Comparison of ENCODE assay signal across 11 mouse cellular contexts in genomic region chr15:94658392-94659111, GRCm38 (mm10). TPM values are rescaled to one million over a fixed set of nuclear protein-coding genes. Genes with fewer than 3 reads are reported as not detected.
DNase-seq lines count a peak whose midpoint lies in the region; ATAC-seq lines count a peak whose summit lies in the region.
"Had no signal": no experiment of that assay in that cellular context is flagged by ENCODE, and none has a peak within 500 bp of the region (broad histone marks: within the 10 kb centered on the region; RNA-seq: fewer than 3 reads in every experiment).

No protein-coding gene starts in this region.

- H3K4me2 ChIP-seq in midbrain, embryonic 11.5 days: no peak overlapping the region
- H3K4me2 ChIP-seq: liver, embryonic 11.5 days had no signal

- peak; percentile 21 to 31 for DNase-seq in cerebellum, postnatal 10 days
- peak; percentile 35 for DNase-seq in 416B (ENCODE audit: low read depth)
- DNase-seq in hindbrain, embryonic 10.5 days (ENCODE audit: low spot score): no peak
- no peak for DNase-seq in midbrain, embryonic 11.5 days (ENCODE audit: low spot score, missing footprints)
- no peak for DNase-seq in embryo, embryonic 10.5 days (ENCODE audit: low spot score)
- no peak for DNase-seq in cerebellum, adult 11 months
- DNase-seq in adrenal gland, postnatal 10 days: no peak
- DNase-seq: lung, postnatal 14 days; thymus, postnatal 4 days had no signal

- H3K9ac ChIP-seq in midbrain, embryonic 11.5 days (ENCODE audit: low read length): no peak overlapping the region

- 67% methylated on average over 13 of the region's 13 CpGs for WGBS in hindbrain, embryonic 10.5 days
- whole genome bisulfite sequencing in midbrain, embryonic 11.5 days: 65% methylated on average over 13 of the region's 13 CpGs

- H3K9me3 ChIP-seq in hindbrain, embryonic 10.5 days: no peaks in the 10 kb centered on the region
- H3K9me3 ChIP-seq in midbrain, embryonic 11.5 days (ENCODE audit: control insufficient read depth, low read length): no peaks in the 10 kb centered on the region

- no peaks in the 10 kb centered on the region for H3K27me3 ChIP-seq in hindbrain, embryonic 10.5 days (ENCODE audit: insufficient read depth, poor library complexity, severe bottlenecking)
- no peaks in the 10 kb centered on the region for H3K27me3 ChIP-seq in midbrain, embryonic 11.5 days (ENCODE audit: control insufficient read depth, insufficient read depth, low read length)

- no peak for ATAC-seq in cerebellum, adult (ENCODE audit: insufficient number of reproducible peaks, low FRiP score, low TSS enrichment)
- ATAC-seq in midbrain, embryonic 11.5 days (ENCODE audit: low FRiP score): 0 out of 2 replicates have a peak, but pooled peaks have one; percentile 34

- H3K36me3 ChIP-seq in hindbrain, embryonic 10.5 days: no peaks in the 10 kb centered on the region
- H3K36me3 ChIP-seq in midbrain, embryonic 11.5 days (ENCODE audit: control insufficient read depth, insufficient read depth, low read length): no peaks in the 10 kb centered on the region

- peaks cover 23% of the 10 kb centered on the region for H3K4me1 ChIP-seq in hindbrain, embryonic 10.5 days (replicated peaks)
- peaks cover 10% of the 10 kb centered on the region for H3K4me1 ChIP-seq in midbrain, embryonic 11.5 days (ENCODE audit: control insufficient read depth, insufficient read depth, low read length)

- no peak overlapping the region for H3K4me3 ChIP-seq in hindbrain, embryonic 10.5 days
- H3K4me3 ChIP-seq in midbrain, embryonic 11.5 days (ENCODE audit: low read depth, low read length): no peak overlapping the region

- H3K27ac ChIP-seq in hindbrain, embryonic 10.5 days: peak overlapping the region; percentile 50
- no peak overlapping the region for H3K27ac ChIP-seq in midbrain, embryonic 11.5 days (ENCODE audit: low read depth, low read length)

RNA-seq across cellular contexts. Expression of gene Tmem117, which starts 29.5 kb away (rescaled TPM):
- polyA plus RNA-seq in hindbrain, embryonic 10.5 days (2016; fragmentation: Nextera tagmentation; extraction: Ambion mirVana): 1.0 and 1.2 TPM in 2 replicates
- polyA plus RNA-seq in midbrain, embryonic 11.5 days (2014; fragmentation: Nextera tagmentation; extraction: Ambion mirVana): 1.5 and 1.7 TPM in 2 replicates
- total RNA-seq in adrenal gland, postnatal 10 days (2021): 1 to 10 TPM; 5.3 to 7.8 TPM

Comparison
In these comparisons a context has a peak if more than half of its experiments do, and no peak if none do; other contexts are left out.
1. DNase-seq: peak in cerebellum, postnatal 10 days (2 of 2) and 416B (single experiment); none in hindbrain, embryonic 10.5 days (single experiment), midbrain, embryonic 11.5 days (single experiment), embryo, embryonic 10.5 days (single experiment), cerebellum, adult 11 months (single experiment) and adrenal gland, postnatal 10 days (single experiment).